Mouse (Mus musculus) WW6 (cell line): ENCODE data around the gene Ptpn12.
"Not testable (repeated sequence)": the region's sequence is repeated elsewhere in the genome, so short reads cannot be mapped to it uniquely, and the experiment has no call there.

ENCODE experiments used
- DNase-seq: peaks from one replicate; pipeline ENCODE4 v3.0.0-alpha.2; 2013; ENCODE audit warnings: low read depth, low spot score

Gene Ptpn12

GRCm38 (mm10) chr5:20951666-20952281, 103.9 kb downstream of the Ptpn12 start:
- peak; percentile 93 for DNase-seq

GRCm38 (mm10) chr5:20950855-20951650, 104.7 kb downstream of the Ptpn12 start:
- DNase-seq, result no peak

- DNase-seq, result no peak
These were observed 105.2 kb downstream of the Ptpn12 start for GRCm38 (mm10) chr5:20950516-20950854.

- DNase-seq, result no peak
These were observed 105.6 kb downstream of the Ptpn12 start for GRCm38 (mm10) chr5:20950093-20950492.

GRCm38 (mm10) chr5:20946906-20947305, 108.8 kb downstream of the Ptpn12 start:
- DNase-seq, result no peak

- DNase-seq, result no peak
These were observed 110.6 kb downstream of the Ptpn12 start for GRCm38 (mm10) chr5:20944961-20945748.

- DNase-seq, result not testable (repeated sequence)
These were observed 111.9 kb downstream of the Ptpn12 start for GRCm38 (mm10) chr5:20943791-20944190.

- no peak for DNase-seq
These were observed 113.2 kb downstream of the Ptpn12 start for GRCm38 (mm10) chr5:20942523-20942922.

GRCm38 (mm10) chr5:20941205-20941604, 114.5 kb downstream of the Ptpn12 start:
- DNase-seq, result no peak

- no peak for DNase-seq
These were observed 115.0 kb downstream of the Ptpn12 start for GRCm38 (mm10) chr5:20940696-20941095.

GRCm38 (mm10) chr5:20940040-20940571, 115.6 kb downstream of the Ptpn12 start:
- DNase-seq, result no peak

GRCm38 (mm10) chr5:20938523-20938922, 117.2 kb downstream of the Ptpn12 start:
- DNase-seq, result no peak
